Mouse (Mus musculus) CH12F3 (cell line): ENCODE results near the gene Krtap11-1.

ENCODE experiments used
- in situ Hi-C: fragments of 300-500 bp; cut with MboI; formaldehyde crosslinking; loops from 2 replicates; pipeline ENCODE4 v1.14.3; 2020; ENCODE audit warnings: low sequenced_read_pairs

The Krtap11-1 gene

DNA sequence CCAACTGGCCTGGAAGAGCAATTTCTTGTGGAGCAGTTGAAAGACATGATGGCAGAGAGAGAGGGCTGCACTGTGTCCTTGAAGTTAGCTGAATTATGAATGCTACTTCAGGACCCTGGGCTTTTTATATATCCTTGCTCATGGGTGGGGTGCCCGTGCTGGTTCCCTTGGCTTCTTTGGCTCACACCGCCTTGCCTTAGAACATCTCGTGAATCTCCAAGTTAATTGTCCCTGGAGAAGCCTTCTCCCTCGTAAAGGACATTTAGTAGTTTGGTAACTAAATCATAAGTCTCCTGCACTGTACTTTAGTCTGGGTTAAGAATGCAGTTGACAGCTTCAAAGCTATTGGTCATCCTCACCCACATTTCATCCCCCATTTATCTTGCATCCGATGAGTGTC is at the start of gene Krtap11-1:
TSS of gene Krtap11-1 (minus strand) at position 101 of the 400 bp plus-strand sequence.
- in situ Hi-C loops = no loop called here

DNA sequence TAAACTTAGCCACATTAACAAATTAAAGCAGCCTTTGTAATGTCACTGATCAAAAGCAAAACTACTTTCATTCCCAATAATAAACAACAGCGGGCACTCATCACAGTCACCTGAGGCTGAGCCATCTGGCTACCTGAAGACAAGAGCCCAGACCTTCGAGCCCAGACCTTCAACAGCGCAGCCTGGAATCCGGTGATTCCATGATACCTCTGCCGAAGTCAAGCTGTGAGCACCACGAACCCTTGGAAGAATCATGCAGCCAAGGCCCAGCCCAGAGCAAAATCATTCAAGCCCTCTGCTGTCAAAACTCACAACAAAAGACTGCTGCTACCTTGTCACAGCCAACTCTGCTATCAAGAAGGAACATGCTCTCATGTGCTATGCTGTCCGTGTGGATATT is 47.2 kb upstream of the Krtap11-1 start:
- in situ Hi-C loops = no loop called here

DNA sequence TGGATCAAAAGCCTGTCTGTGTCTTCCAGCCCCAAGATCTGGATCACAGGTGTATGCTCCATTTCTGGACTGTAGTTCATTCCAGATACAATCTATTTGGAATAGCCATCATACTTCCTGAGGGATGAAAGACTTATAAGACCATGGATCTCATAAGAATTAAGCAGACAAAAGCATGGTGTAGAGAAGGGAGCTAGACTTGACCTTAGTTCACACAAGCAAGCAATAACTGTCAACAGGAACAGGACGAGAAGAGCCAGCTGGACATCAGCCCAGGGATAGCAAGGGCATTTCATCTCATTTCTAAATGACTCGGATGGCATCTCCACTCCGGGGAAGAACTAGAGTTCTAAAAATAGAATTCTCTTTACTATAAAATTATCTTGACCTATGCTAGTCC is 46.3 kb upstream of the Krtap11-1 start:
- in situ Hi-C loops = no loop called here

DNA sequence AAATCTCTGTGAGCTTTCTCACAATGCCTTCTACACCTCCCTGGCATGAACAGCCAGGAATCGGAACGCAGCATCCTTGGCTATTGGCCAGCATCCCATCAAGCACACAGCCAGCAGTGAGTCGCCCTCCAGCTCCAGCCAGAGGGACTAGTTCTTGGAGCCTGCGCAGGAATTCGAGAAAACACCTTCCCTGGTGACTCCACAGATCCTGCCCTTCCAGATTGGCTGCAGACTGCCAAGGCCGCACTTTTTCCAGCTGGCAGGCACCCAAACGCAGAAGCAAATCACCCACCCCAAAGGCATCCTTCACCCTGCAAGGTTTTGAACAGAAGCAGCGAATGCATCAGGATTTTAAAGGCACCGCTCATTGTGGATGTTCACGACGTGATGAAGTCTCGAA is 42.7 kb upstream of the Krtap11-1 start:
- in situ Hi-C loops = no loop called here

DNA sequence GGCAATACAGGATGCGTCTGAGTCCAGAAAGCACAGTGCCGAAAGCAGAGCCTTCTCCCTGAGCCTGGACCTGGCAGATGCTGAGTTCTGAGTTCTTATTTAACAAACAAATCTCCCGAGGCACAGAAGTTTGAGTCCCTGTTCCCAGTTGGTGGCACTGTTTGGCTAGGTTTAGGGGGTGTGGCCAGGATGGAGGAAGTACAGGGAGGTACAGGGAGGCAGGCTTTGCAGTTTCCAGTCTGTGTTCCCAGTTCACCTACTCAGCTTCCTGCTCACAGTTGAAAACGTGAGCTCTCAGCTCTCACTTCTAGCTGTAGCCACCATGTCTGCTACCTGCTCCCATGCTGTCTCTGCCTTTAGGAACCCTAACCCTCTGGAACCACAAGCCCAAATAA is 37.8 kb upstream of the Krtap11-1 start:
- in situ Hi-C loops = no loop called here

DNA sequence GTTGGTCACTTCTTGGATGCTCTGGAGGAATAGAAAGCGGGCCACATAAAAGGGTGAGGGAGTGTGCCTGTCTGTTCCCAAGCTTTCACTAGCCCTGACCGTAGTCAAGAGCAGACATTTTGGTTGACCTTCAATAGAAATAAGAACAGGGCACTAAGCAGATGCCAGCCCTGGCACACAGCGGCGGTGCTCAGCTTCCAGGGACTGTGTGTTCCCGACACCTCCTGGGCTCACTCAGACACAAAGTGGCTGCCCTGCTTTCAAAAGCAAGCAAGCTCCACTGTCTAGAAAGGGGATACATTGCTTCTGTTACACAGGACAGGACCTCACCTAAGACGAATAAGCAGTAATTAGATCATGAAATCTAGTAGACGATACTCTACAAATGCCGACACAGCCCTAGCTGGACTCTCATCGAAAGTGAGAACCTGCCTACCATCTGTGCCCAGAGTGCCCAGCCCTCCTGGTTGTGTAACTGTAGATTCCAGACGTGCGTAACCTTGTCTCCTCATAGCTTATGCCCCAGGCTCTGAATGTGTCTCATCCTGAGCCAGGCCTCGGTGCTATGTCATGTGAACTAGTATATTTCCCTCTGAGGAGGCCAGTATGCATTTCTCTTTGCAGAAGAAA is 37.3 kb upstream of the Krtap11-1 start:
- in situ Hi-C loops = no loop called here

DNA sequence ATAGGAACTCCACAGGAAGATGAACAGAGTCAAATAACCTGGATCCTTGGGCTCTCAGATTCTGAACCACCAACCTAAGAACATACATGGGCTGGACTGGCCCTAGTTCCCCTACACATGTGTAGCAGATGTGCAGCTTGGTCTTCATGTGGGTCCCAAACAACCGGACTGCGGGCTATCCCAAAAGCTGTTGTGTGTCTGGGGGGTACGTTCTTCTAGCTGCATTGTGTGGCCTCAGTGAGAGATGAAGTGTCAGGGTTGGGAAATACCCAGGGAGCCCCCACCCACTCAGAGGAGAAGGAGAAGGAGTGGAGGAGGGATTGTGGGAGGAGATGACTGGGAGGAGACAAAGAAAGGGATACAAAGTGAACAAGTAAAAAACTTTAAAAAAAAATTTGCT is 36.0 kb upstream of the Krtap11-1 start:
- in situ Hi-C loops = no loop called here

DNA sequence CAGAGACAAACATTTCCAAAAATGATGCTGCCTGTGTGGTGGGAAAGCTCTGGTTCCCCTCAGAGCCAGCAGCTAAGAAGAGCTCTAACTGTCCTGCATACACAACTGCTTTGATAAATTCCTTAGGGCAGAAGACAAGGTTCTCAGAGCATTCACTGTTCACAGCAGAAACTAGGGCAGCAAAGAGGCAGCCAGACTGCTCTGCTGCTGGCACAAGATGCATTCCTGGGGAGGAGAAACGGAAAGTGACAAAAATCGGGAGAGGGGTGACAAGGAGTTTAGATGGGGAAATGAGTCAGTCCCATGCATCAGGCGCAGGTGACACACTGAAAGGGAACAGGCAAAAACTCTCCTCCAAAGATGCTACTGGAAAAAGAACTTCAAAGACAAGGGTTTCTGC is 16.2 kb upstream of the Krtap11-1 start:
- in situ Hi-C loops = no loop called here

DNA sequence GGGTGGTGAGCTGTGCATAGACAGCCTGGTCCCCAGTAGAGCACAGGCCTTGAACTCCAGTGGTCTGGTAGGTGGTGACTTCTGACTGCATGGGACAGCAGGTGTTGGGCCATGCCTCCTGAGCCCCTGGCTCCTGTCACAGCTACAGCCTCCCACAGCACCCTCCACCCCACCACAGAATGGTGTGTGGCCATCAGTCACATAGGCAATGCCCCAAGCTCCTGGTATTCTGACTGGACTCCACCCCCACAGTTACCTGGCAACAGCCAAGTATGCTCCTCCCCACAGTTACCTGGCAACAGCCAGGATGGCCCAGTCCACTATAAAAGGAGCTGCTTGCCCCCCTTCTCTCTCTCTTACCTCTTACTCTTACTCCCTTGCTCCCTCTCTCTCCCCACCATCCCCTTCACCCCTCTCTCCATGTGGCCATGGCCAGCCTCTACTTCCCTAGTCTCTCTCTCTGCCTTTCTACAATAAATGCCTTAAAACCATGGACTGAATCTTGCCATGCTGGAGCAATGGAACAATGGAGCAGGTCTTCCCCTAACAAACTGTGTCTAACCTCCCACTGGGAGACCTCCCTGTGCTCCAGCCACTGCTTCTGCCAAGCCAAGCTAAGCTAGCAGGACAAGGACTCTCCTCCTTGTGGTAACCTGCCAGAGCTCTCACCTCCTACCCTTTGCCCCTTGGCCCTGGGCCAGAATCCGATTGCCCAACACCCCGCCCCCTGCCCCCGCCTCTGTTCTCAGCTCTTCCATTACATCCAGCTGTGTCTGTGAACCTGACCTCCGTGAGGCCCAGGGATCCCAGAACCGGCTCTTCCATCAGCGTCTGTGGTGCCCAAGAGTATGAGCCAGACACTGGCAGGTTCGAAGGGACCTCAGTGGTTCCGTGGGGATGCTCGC is 14.9 kb upstream of the Krtap11-1 start:
- in situ Hi-C loops = no loop called here

DNA sequence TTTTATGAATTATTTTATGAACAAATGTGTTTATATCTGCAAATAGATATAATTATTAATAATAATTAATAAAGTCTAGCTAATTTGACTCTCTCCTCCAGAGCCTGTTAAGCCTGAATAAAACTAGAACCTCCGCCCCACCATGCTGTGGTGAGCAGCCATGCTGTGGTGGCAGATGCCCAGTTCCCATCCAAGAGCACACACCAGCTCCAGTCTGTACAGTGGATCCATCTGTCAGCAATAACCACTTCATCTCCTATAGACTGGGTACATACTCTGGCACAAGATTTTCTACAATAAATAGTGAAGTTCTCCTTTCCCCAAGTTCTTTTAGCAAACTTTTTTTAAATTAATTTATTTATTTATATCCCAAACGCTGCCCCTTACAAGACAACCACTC is 10.7 kb upstream of the Krtap11-1 start:
- in situ Hi-C loops = no loop called here

DNA sequence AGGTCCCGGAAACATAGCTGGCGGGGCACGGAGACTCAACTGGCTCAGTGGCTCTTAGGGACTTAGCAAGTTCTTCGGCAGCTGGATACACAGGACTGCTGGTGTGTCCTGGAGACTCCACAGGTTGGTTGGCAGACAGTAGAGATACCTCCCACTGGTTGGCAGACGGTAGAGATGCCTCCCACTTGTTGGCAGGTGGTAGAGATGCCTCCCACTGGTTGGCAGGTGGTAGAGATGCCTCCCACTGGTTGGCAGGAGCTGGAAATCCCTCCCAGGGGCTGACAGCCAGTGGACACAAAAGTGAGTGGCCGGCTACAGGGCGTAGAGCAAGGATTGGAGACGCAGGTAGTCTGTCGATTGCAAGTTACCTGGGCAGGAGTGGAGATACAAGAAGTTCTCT is 467 bp downstream of the Krtap11-1 start:
- in situ Hi-C loops = no loop called here

DNA sequence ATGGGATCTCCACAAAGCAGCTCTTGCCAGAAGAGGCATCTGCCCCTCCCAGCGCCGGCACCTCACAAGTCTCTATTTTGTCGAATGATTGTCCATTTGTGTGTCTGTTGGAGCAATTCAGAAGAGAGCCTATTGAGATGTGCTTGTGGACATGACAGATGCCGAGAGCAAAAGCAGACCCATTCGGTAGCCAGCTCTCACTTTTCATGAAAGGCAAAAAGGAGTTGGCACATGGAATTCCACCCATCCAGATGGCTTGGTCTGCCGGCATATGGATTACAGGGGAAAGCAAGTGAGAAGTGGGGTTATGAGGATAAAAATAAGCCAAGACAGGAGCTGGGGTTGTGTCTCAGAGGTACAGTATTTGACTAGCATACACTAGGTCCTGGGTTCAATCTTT is 1.8 kb downstream of the Krtap11-1 start:
- in situ Hi-C loops = no loop called here

DNA sequence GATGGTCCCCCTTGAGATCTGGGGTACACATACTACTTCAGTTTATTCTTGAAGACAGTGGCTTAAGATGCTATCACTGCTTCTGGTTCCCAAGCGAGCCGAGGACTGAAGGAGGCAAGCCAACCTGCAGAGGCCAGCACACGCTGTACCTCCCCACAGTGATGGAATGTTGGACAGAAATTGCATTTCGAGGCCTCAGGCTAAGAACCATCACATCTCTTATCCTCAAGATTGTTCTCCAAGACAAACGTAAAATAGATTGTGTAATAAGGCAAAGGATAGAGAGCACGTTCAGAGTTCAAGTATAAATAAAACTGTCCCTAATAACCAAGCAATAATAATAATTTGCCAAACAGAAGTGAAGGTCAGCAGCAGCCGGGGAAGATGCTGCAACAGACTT is 2.8 kb downstream of the Krtap11-1 start:
- in situ Hi-C loops = no loop called here

DNA sequence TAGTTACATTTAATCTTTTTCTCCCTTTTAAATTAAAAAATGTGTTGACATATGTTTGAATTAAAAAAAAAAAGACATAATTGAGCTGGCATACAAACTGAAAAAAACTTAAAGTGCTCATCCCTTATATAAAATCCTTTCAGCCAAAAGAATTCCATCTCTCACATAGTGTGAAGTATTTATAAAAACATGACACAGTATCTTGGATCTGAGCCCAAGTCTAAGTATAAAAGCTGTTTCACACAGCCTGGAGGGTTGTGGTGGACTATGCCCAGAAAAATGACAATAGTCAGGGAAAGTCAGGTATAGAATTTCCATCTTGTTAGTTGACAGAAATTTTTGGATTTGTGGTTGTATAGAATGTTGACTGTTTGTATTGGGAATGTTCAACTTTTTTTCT is 20.7 kb downstream of the Krtap11-1 start:
- in situ Hi-C loops = no loop called here

DNA sequence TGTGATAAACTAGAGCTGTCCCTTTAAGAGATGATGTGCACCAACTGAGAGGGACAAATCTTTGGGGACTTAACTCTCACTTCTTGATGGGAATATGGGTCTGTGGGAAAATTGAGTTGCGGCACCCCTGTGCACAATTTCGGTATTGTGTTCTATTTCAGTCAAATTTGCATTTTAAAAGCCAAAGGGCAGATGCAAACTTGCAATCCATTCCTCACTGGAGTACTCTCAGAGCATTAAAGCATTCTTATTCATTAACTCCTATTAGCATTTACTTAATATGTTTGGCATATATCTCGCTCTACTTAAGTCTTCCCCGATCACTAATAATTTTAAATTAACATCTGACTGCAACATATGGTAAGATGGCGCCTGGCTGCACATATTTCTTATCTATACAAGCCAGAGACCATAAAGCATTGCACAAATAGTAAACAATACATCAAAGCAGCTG is 32.9 kb downstream of the Krtap11-1 start:
- in situ Hi-C loops = no loop called here

DNA sequence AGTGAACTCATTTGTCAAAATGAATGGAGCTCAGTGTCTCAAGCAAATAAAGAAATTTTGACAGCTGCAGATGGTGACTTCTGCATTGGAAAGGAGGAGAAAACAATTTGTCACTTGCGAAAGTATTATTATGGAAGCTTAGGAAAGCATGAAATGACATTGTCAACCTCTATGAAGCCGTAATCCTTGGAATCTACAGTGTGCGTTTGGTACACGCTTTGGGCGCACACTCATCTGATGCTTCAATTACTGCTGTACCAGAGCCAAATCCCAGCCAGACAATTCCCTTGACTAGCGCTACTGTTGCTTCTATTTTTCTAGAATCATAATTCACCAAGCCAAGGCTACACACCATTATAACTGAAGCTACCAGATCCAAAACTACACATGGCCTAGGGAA is 33.6 kb downstream of the Krtap11-1 start:
- in situ Hi-C loops = no loop called here

DNA sequence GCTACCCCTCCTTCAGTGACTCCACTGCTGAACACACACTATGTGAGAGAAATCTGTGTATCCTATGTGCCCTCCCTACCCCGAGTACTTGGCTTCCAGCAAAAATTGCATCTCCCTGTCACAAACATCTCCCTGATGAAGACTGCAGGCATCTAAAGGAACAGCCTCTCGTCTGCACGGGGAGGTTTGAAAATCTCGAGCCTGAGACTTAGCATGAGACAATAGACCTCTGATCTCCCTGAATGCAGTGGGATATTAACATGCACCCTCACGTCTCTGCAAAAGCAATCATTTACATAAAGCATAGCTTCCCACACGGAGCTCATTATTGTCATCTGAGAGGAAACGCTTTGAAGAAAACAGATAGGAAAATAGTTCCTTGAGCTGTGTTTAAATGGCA is 40.4 kb downstream of the Krtap11-1 start:
- in situ Hi-C loops = no loop called here

DNA sequence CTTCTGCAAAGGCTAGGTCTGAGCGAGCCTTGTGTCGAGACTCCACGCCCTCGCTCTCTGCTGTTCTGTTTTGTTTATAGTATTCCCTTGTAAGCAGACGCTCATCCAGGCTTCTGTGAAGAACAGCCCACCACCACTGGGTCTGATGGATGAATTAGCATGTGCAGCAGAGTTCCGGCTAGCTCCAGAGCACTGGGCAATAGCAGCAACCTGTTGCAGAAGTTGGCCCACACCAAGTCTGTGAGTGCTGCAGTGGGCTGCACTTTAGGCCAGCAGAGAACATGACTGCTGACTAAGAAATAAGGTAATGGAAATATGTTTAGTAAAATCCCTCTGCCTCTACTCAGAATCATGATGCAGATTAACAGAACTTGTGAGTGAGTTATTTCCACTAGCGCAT is 41.1 kb downstream of the Krtap11-1 start:
- in situ Hi-C loops = no loop called here

DNA sequence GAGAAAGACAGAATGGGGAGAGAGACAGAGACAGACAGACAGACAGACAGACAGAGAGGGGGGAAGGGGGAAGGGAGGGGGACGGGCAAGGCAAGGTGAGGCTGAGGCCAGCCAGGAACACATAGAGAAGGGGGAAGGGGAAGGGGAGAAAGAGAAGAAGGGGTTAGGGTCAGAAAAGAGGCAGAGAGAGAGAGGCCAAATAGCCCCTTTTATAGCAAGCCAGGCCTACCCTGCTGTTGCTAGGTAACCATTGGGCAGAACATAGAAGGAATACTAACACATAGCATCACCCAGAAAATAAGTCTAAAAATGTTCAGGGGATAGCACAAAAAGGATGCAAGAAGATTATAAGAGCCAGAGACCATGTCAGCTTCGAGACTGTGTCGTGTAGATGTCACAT is 42.6 kb downstream of the Krtap11-1 start:
- in situ Hi-C loops = no loop called here

DNA sequence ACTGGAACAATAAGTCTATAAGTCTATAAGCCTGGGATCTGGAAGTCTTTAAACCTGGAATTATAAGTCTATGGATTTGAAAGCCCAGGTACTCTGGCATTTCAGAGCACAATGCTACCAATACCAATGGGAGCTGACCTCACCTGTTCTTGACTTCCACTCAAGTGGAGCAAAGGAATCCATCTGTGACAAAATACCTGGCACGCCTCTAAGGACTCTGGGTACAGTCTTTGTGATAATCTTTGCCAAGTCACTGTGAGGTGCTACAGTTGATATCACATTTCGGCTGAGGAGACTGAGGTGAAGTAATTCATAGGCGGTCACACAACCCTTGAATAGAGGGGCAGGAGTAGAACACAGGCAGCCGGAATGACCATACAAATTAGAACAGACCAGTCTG is 50.0 kb downstream of the Krtap11-1 start:
- in situ Hi-C loops = no loop called here

DNA sequence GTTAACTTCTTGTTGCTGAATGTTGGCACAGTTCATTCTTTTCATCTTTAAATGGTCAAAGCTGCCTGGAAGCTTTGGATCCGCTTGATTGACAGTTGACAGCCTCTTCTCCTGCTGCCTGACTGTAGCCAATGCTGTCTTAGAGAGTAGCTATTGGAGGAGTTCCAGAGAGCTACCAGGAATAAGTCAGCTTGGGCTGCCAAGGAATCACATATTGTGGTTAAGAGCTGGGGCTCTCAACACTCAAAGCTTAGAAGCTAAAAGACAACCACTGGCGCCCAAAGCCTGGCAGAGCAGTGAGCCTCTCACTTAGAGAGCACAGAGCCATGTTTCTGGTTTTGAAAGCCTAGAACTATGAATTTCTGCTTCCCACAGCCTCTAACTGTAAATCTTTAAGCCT is 50.4 kb downstream of the Krtap11-1 start:
- in situ Hi-C loops = no loop called here
